Mouse (Mus musculus) cortical plate, adult 2 months (tissue): ENCODE results near the gene Gramd2. TPM values are rescaled to one million over a fixed set of nuclear protein-coding genes. Genes with fewer than 3 reads are reported as not detected.
A peak's percentile ranks its signal among the peaks of the same experiment; 100 is the strongest.

ENCODE experiments used
- H3K27ac ChIP-seq: fragments of 200-500 bp; 2 replicates; pipeline ENCODE4 v1.5.1; 2012; ENCODE audit warnings: low read length, control low read depth, inconsistent platforms; ENCODE audit not compliant: insufficient read depth
- H3K4me1 ChIP-seq: fragments of 200-500 bp; 2 replicates; pipeline ENCODE4 v1.6.1; 2011; ENCODE audit warnings: low read length; ENCODE audit not compliant: control insufficient read depth, insufficient read depth
- H3K4me3 ChIP-seq: fragments of 200-500 bp; 2 replicates; pipeline ENCODE4 v1.5.1; 2011; ENCODE audit warnings: mild to moderate bottlenecking, low read length, control low read depth; ENCODE audit not compliant: insufficient read depth
- CTCF ChIP-seq: fragments of 200-500 bp; IDR thresholded peaks from 2 replicates; pipeline ENCODE4 v1.5.1; 2011; ENCODE audit warnings: mild to moderate bottlenecking, control low read depth, low read length; ENCODE audit not compliant: insufficient read depth; ENCODE audit errors: extremely low read depth
- POLR2A ChIP-seq: fragments of 200-500 bp; IDR thresholded peaks from 2 replicates; pipeline ENCODE4 v1.6.1; 2011; ENCODE audit warnings: mild to moderate bottlenecking, low read length, control low read depth; ENCODE audit not compliant: insufficient read depth; ENCODE audit errors: extremely low read depth
- polyA plus RNA-seq: library from polyadenylated mRNA; depleted of rRNA; stranded (reverse); fragments of >200 nt; gene quantifications from 2 replicates; pipeline ENCODE4 v1.2.3, GENCODE M21; 2012

Gramd2 gene
- polyA plus RNA-seq, 1 experiment, result 18.7 TPM

- H3K4me1 ChIP-seq, result peaks cover 14% of the 10 kb centered on the region
- peak overlapping the region; percentile 93 for H3K4me3 ChIP-seq
- TF ChIP-seq POLR2A, result peak; percentile 46; the same call in 1 of the 2 replicates
- 0 out of 2 replicates have a peak, but pooled peaks have one; percentile 16 for TF ChIP-seq CTCF
- peak overlapping the region; percentile 91 for H3K27ac ChIP-seq
Measured at GRCm38 (mm10) chr9:59656635-59657617, 23.0 kb upstream of the Gramd2 start.

GRCm38 (mm10) chr9:59658146-59658545 is 21.8 kb upstream of the Gramd2 start:
- no peak for TF ChIP-seq CTCF
- no peak for TF ChIP-seq POLR2A
- Histone ChIP-seq H3K4me1 (peaks cover 14% of the 10 kb centered on the region), H3K27ac (no peak overlapping the region), H3K4me3 (peak overlapping the region; percentile 93)

GRCm38 (mm10) chr9:59659036-59660026 is 20.6 kb upstream of the Gramd2 start:
- Histone ChIP-seq H3K27ac (no peak overlapping the region), H3K4me3 (peak overlapping the region; percentile 9; the same call in 1 of the 2 replicates), H3K4me1 (peaks cover 15% of the 10 kb centered on the region)
- TF ChIP-seq POLR2A (no peak), CTCF (peak; percentile 72)

GRCm38 (mm10) chr9:59660421-59660820 is 19.5 kb upstream of the Gramd2 start:
- Histone ChIP-seq H3K4me1 (peaks cover 21% of the 10 kb centered on the region), H3K4me3 (0 out of 2 replicates have a peak overlapping the region, but pooled peaks have one; percentile 3), H3K27ac (peak overlapping the region; percentile 13; the same call in 1 of the 2 replicates)
- TF ChIP-seq CTCF, result no peak

- H3K27ac ChIP-seq, result 0 out of 2 replicates have a peak overlapping the region, but pooled peaks have one; percentile 13
- TF ChIP-seq CTCF (no peak), POLR2A (no peak)
- peaks cover 21% of the 10 kb centered on the region for H3K4me1 ChIP-seq
- no peak overlapping the region for H3K4me3 ChIP-seq
Measured at GRCm38 (mm10) chr9:59661298-59661975, 18.5 kb upstream of the Gramd2 start.

GRCm38 (mm10) chr9:59663226-59663625 is 16.7 kb upstream of the Gramd2 start:
- Histone ChIP-seq H3K4me3 (no peak overlapping the region), H3K27ac (no peak overlapping the region), H3K4me1 (peaks cover 27% of the 10 kb centered on the region)
- TF ChIP-seq CTCF (no peak), POLR2A (no peak)

- Histone ChIP-seq H3K4me1 (peaks cover 27% of the 10 kb centered on the region), H3K27ac (no peak overlapping the region), H3K4me3 (no peak overlapping the region)
- TF ChIP-seq POLR2A (no peak), CTCF (no peak)
Measured at GRCm38 (mm10) chr9:59663957-59664356, 16.0 kb upstream of the Gramd2 start.

GRCm38 (mm10) chr9:59664664-59665256 is 15.2 kb upstream of the Gramd2 start:
- no peak for TF ChIP-seq POLR2A
- no peak for TF ChIP-seq CTCF
- Histone ChIP-seq H3K4me1 (peaks cover 27% of the 10 kb centered on the region), H3K27ac (no peak overlapping the region), H3K4me3 (no peak overlapping the region)

GRCm38 (mm10) chr9:59666016-59666415 is 13.9 kb upstream of the Gramd2 start:
- Histone ChIP-seq H3K4me1 (peaks cover 20% of the 10 kb centered on the region), H3K4me3 (no peak overlapping the region), H3K27ac (no peak overlapping the region)
- TF ChIP-seq POLR2A (no peak), CTCF (no peak)
